Mouse (Mus musculus) urinary bladder, postnatal 36 days (tissue): Measurements from ENCODE around the gene Myo3a.

Source experiments
- DNase-seq, 2 experiments: peaks; one replicate each; pipeline ENCODE4 v3.0.0; 2022; ENCODE audit warnings: low spot score in 2 of 2, mixed read lengths in 1 of 2

Myo3a gene

DNA sequence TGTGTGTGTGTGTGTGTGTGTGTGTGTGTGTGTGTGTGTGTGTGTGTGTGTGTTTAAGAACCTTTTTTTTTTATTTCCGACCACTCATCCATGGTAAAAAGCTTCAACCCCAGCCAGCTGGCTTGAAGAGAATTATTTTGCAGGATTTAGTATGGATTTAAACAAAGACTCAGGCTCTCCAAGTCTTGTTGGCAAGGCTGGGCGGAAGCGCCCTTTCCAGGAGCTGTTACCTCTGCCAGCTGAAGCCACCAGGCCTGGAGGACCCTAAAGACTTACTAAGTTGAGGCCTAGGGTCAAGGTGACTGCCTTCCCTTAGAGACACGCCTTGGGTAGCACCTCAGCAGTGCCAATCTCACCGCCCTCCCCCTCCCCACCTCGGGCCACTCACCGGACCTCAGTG lies 393.2 kb downstream of the Myo3a start:
- DNase-seq: no peak

DNA sequence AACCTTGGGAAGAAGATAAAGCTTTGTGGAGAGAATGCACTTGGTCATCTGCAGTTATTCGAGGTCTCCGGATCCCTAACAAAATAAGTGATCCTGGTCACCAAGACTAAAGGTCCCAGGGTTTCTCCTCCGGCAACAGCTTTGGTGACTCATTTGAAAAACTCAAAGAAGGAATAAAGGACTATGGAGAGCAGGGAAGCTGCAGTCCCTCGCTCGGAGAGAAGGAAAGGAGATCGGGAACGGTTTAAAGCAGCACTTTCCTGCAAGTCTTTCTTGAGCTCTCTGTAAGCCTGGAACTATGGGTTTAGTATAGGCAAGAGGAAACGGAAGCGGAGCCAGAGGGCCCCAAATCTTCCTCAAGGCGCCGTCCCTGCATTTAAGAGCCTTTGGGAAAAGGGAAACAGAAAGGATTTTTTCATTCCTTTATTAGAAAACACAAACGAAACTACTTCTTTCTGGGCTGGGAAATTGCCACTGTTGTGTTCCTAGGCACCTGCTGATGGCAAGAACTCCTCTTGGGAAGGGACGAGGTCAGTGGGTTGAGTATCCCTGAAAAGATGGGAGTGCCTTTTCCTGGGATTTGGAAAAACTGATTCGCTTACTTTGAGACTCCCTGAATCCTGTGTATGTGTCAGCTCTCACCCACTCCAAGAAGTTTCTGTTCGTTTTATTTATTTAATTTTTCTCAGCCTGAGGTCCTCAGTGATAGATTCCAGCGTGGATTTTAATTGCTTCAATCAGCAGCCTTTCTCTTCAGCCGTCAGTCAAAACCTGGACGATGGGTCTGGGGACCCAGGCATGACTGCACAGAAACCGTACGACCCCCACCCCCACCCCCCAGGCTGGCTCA lies 393.9 kb downstream of the Myo3a start:
- no peak for DNase-seq

DNA sequence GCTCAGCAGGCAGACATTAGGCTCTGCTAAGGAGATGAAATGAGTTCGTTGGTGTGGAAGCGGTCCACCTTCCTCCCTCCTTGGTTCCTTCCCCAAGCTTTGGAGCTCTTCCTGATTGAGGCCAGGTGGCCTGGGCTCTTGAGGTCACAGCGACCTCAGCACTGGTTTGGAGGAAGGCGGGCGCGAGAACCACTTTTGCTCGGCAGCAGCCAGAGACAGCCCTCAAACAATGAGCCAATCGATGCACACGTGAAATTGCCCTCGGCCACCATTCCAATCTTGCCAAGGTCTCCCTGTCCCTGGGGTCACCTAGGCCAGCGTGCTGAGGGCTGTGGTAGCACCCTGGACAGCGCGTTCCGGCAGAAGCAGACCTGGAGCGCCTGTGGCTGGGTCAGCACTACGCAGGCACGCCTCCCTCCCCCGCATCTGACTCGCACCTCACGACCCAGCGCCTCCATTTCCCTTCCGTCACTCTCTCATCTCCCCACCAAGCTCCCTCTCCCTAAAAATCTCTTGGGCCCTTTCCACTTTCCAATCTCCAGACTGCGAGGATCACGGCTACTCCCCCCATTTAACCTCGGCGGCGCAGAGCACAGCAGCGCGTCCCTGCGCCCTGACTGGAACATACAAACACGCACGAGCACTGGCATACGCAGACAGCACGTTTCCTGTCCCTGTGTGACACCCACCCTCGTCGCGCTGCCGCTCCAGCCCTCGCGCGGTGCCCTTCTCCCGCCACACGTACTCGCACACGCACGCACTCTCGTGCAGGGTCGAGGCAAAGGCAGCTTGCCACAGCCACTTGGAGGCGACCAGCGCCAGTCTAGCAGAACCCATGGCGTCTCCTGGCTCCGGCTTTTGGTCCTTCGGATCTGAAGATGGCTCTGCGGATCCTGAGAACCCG lies 394.8 kb downstream of the Myo3a start, which contains the start of gene Gad2:
Gene Gad2 (plus strand): TSS at position 378 of the 904 bp plus-strand sequence.
- no peak for DNase-seq

DNA sequence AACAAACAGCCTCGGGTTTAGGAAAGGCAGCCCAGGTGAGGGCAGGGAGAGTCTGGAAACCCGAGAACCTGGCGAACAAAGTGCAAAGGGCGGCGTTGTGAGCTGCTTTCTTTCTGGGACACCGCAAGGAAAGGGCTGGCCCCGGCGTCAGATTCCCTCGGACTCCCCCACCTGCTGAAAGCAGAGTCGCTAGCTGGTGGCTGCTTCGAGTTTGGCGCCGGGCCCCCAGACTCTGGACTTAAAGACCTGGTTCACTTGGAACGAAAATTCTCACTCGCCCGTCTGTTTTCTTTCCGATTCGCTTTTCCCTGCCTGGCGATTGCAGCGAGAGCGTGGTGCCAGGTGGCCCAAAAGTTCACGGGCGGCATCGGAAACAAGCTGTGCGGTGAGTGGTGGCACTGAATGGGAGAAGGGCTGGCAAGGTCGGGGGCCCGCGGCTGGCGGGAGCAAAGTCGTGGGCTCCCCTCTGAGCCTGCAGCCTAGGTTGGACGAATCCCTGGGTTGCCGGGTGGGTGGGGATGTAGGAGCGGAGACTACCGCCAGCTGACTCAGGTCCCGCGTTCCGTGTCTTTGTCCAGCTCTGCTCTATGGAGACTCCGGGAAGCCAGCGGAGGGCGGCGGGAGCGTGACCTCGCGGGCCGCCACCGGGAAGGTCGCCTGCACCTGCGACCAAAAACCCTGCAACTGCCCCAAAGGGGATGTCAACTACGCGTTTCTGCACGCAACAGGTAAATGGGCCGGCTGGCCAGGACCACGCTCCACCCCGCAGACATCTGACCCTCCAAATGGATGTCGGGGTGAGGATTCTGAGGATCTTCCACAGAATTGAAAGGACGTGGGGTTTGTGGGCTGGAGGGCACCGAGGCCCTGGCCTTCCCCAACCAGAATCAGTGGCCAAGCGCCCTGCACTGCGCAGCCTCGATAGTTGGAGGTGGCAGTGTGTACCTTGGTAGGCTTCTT lies 396.1 kb downstream of the Myo3a start:
- DNase-seq: no peak

DNA sequence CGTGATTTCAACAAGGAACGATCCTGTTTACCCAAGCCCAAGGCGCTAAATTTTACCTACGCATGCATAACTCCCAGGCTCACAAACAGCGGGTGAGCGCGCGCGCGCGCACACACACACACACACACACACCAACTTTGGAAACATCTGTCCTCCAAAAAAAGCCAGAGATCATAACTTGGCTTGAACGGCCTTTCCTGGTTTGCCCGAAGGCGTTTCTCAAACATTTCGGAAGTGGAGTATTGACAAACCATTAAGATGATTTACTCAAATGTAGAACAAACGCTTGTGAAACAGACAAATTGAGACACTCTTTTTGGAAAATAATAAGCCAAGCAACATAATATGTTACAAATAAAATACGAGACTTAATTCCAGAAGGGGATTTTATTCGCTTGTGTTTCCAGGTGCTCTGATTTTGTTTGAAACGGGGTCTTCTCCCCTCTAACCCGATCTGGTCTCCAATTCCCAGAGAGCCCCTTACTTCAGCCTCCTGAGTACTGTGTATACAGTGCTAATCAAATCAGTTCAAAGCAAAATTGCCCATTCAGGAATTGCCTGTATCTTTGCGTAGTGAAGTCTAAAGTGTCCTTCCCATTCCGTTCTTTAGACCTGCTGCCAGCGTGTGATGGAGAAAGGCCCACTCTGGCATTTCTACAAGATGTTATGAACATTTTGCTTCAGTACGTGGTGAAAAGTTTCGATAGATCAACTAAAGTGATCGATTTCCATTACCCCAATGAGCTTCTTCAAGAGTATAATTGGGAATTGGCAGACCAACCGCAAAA lies 397.1 kb downstream of the Myo3a start:
- DNase-seq: no peak

DNA sequence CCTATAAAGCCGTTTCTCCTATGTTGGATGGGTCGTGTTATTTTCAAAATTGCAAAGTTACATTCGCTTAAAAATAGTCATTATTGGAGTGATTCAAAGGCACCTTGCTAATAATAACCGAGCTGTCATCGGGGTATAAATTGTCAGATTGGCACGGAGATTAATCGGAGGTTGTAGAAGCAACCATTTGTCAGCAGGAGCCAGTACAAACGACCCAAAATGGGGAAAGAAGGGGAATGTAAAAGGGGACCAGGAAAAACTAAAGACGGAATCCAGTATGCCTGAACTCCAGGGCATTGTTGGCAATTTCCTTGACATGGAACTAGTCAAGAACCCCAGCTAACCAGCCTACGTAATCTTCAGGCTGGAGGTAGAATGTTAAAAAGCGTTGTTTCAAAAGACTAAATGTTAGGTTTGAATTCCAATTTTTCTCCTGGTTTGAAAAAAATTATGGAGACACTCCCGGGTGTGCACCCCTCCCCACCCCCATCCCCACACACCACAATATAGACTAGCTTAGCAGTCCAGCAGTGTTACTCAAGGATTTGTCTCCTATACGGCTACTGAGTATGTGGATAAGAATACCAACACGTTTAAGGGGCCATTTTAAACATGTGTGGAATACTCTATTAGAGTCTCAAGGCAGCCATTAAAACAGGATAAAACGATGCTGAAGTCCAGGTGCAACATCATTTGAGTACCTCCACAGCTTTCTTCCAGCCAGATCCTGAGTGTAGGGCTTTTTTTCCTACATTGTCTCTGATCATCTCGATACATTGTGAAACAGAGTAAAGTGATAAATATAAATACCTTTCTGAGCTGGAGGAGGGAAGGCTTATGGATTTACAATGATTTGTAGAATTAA lies 398.0 kb downstream of the Myo3a start:
- DNase-seq: no peak

DNA sequence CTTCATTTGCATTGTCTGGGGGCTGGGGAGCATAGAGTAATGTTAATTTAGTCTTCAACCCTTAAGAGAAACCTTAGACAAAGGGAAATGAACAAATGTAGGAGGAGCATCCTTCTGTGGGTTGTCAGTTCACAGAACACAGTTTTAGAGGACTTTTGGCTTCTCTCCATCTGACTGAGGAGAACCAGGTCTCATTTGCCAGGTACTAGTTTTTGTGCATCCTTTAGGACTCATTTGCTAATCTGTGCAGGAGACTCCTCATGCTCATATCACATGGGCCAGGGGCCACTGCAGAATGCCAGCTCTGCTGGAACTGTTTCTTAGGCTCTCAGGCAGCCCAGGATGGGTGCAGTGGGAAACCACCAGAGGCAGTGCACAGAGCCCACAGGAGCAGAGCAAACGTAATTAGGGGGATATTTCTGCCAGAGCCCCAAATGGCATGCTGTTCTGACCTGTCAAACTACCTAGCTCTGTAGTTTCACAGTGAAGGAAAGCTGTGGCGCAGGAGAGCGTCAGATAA lies 399.9 kb downstream of the Myo3a start:
- no peak for DNase-seq

DNA sequence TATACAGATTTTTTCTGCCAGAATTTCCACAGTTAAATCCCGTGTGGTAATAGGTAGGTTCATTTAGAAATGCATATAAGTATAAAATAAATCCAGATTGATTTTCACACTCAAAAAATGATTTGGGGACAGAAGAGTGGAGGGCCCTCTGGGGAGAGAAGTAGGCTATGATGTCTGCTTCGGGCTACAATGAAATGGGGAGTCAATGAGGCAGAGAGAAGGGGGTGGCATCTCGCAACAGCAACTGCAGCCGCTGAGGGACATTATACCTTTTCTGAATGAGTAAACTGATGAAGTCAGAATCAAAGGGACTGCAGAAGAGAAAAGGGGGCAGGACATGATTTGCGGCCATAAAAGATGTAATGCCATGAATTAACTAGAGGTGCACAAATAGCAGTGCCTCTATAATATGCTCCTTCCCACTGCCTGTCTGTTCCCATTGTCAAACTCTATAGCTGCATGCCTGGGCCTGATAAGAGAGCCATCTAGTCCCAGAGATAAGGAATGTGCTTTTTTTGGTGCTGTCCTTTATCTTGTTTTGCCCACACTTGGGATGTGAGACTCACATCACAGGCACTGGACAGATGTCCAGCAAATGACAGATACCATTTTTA lies 400.6 kb downstream of the Myo3a start:
- DNase-seq: no peak

DNA sequence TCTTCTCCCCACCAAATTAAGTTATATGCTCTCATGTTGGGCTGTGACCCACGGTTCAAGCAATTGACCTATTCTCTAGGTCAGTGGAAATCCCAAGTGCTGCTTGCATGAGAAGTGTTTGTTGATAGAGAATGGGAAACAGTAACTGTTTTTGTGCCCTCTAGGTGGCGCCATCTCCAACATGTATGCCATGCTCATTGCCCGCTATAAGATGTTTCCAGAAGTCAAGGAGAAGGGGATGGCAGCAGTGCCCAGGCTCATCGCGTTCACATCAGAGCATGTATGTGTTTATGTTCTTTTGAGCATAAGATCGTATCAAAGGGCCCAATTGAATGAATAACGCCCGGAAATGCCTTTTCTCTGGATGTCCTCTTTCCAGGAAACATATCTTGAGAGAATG lies 407.5 kb downstream of the Myo3a start:
- DNase-seq: no peak

DNA sequence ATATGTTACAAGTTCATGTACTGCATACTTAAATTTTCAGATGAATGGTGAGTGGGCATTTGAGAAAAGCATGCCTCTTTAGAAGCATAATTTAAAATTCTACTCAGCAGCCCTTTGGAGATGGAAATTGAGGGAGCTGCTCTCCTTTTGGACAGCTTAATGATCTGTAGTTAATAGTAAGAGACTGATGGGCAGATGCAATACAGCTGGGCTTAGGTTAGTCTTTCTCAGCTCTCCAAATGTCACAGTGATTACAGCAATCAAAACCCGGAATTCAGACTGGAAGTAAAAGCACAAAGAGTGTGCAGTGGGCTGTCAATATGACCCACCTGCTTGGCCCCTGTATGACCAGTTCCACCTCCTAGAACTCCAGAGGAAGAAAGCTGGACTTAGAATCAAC lies 418.8 kb downstream of the Myo3a start:
- no peak for DNase-seq

DNA sequence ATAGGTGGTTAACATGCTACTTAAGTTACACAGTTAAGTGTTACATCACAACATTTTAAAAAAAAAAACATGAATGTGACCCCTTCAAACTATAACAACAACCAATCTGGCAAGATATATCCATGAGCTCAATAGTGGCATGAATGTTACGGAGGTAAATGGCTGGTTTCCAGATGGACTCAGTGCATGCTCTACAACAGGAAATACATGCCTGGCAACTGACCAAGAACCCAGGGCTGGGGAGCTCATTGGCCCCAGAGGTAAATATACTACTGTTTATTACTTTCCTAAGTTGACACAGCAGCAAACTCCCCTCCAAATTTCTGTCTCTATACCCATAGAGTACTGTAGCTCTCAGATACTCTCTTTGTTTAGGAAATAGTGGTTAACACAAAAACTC lies 421.1 kb downstream of the Myo3a start:
- DNase-seq: no peak

DNA sequence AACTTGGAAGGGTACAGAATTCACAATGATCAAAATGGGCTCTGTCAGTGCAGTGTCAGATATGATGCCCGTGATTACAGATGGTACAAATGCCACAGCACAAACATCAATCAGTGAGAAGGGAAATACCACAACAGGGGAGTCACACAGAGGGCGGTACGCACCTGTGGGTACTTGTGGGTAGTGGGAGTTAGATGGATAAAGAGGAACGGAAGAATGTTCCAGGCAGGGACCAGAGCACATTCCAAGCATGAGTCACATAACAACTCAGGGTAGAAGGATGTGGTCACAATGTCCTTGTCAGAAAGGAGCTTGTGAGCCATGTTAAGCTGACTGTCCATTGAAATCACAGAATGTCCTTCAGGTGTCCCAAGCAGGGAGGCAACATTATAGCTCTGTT lies 424.5 kb downstream of the Myo3a start:
- no peak for DNase-seq

DNA sequence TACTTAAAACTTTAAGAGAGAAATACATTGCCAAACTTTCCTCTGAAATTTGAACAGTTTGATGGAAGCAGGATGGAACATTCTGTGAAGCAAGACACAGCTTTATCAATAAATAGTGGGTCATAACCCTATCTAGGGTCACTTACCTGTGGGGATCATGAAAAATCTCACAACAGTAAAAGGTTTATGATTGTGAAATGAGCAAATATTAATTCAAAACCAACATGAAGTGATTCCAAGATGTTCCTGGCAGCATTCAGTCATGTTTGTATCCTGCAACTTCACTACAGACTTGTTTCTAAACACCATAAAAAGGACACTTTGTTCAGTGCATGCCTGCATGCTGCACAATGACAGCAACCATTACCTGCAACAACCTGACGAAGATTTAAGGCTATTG lies 436.4 kb downstream of the Myo3a start:
- DNase-seq: no peak
